Mouse (Mus musculus): ENCODE data around the gene Tchp. TPM values are rescaled to one million over a fixed set of nuclear protein-coding genes. Genes with fewer than 3 reads are reported as not detected.

The Tchp gene
- total RNA-seq (2021) = 1 to 10 TPM; 4.1 to 4.6 TPM
- long read RNA-seq, experiment 1, transcript Tchp-201 (13 exons, 2,882 nt) = major isoform, 8 of 11 reads
- long read RNA-seq, experiment 1, partial matches to known transcripts = 1 of 11 reads
- long read RNA-seq, experiment 1, other reads (novel, unspliced or antisense) = 2 of 11 reads
- long read RNA-seq, experiment 2, partial matches to known transcripts = 0 of 3 reads
- long read RNA-seq, experiment 2, other reads (novel, unspliced or antisense) = 1 of 3 reads

DNA sequence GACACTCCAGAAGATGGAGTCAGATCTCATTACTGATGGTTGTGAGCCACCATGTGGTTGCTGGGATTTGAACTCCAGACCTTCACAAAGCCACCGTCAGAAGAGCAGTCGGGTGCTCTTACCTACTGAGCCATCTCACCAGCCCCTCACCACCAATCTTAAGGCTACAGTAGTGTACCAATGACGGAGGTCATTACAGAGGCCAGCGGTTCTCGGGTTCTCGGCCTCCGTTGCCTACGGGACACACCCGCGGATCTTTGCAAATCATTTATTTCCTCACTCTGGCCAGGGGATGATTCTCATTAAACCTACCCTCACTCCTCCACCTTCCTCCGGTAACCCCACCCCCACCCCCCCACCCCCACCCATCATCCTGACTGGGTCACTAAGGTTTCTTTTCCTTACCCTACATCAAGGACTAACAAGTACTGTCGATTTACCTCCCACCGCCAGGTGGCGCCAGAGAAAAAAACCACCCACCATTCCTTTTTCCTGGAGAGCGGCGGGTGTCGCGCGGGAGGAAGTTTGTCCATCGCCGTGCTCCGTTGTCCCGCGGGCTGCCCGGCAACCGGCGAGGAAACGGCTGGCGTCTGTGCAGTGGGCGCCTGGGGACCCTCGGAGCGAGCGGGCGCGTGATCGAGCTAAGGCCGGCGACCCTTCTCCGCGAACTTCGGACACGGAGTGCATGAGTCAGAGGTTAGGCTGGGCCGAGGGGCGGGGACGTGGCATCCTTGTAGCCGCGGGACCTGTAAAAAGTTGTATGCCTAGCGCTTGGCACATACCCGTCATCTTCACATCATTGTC, at the start of gene Tchp:
Gene Tchp (plus strand): TSS at position 496 of the 804 bp plus-strand sequence.
- DNase-seq = peak; percentile 94 to 98

GRCm38 (mm10) chr5:114658255-114658654, 49.3 kb upstream of the Tchp start, which contains the start of gene Trpv4:
Gene Trpv4 (minus strand): TSS chr5:114658421.
- peak; percentile 42 to 43 for DNase-seq

DNA sequence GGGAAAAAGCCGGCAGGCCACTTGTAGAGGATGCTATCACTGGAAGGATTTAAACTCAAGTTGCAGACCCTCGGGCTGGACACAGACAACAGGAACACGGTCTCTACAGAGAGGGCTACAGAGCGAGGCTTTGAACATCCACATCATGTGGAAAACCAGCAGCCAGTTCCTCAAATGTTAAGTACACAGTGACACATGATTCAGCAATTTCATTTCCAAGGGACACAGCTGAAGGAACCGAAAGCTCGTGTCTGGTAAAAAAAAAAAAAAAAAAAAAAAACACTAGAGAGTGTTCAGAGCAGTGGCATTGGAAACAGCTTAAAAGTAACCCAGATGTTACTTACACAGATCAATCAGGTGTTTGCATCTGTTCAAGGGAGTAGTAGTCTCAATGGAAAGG, 46.5 kb upstream of the Tchp start:
- DNase-seq = no peak

DNA sequence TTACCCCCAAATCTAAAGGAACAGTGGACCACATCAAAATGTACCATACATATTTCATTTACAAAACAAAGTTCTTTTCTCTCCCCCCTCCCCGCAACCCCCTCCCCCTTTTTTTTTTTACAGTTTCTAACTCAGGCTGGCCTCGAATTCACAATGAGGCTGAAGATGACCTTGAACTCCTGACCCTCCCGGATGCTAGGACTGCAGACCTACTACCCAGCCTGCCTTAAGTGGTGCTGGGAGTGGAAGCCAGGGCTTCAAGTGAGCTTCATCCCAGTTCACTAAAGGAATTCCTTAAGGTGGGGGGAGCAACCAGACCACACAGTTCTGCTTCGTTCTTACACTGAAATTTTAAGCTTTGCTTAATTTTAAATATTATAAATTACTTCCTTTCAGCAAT, 43.4 kb upstream of the Tchp start:
- DNase-seq = no peak

GRCm38 (mm10) chr5:114664750-114665149, 42.8 kb upstream of the Tchp start:
- DNase-seq = no peak

DNA sequence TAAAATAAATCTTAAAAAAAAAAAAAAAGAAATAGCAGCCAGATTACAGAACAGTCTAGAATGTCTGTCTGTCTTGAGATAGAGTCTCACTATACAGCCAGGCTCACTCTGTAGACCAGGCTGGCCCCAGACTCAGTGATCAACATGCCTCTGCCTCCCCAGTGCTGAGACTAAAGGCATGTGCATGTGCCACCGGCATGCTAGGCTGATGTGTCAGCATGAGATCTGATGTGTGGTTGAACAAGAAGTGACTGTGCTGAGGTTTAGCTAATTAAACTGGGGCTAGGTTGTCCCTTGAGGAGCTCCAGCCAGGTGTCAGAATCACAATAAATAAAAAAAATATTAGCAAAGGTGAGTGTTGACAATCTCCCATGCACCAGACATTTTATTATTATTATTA, 40.9 kb upstream of the Tchp start:
- no peak for DNase-seq

- DNase-seq = peak; percentile 98 to 100
Measured at GRCm38 (mm10) chr5:114667228-114667856, 40.2 kb upstream of the Tchp start.

- DNase-seq = no peak
Measured at GRCm38 (mm10) chr5:114669014-114669413, 38.5 kb upstream of the Tchp start.

GRCm38 (mm10) chr5:114673114-114673513, 34.4 kb upstream of the Tchp start:
- no peak for DNase-seq

GRCm38 (mm10) chr5:114674594-114674993, 33.0 kb upstream of the Tchp start:
- no peak for DNase-seq

GRCm38 (mm10) chr5:114679841-114680591, 27.5 kb upstream of the Tchp start:
- no peak for DNase-seq

DNA sequence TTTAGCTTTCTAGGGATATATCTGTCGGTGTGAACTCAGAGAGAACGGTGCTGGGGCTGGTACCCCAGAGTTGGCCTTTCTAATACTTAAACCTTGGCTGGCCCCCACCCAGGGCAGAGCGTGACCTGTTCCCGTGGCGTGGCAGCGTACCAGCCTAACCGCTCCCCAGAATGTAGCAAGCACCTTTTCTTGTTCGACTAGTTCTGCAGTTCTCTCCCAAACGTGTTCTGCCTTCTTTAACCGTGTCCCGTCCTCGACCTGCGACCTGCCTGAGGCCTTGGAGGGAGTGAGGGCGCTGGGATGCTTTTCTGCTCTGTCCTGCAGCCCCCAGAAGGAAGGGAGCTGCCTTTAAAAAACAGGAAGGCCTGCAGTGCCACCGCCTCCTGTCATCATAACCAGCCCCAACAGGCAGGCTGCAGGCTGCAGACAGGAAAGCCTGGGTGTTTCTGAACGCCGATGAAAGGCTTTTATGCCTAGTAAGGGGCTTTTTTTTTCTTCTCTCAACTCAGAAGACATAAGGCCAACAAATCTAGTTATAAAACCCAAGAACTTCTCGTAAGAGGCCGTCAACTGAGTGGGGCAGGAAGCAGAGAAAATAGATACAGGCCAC, 26.8 kb upstream of the Tchp start:
- peak in 1 of 2 experiments; percentile 37 for DNase-seq

- peak in 1 of 2 experiments; percentile 38 for DNase-seq
Measured at GRCm38 (mm10) chr5:114681717-114682116, 25.8 kb upstream of the Tchp start.

GRCm38 (mm10) chr5:114685986-114686385, 21.6 kb upstream of the Tchp start:
- no peak for DNase-seq

DNA sequence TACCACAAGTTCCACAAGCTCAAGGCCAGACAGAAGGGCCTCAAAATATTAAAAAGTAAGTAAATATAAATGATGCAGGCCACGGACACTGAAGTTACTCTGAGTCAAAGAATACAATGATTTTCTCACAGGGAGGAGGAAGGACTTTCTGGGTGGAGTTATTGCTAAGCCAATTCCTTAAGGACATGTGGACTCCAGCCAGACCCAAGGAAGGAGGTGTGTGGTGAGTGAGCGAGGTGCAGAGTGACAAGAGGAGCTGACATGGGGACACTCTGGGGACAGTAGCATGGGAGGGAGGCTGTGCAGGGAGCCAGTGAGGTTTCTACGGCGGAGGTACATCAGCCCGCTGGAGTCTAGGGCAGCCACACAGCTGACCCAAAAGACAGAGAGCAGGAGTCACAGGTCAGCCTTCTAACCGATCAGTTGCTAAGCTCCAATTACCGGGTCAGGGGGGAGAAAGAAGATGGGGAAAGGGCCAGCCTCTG, 20.8 kb upstream of the Tchp start:
- DNase-seq = no peak

DNA sequence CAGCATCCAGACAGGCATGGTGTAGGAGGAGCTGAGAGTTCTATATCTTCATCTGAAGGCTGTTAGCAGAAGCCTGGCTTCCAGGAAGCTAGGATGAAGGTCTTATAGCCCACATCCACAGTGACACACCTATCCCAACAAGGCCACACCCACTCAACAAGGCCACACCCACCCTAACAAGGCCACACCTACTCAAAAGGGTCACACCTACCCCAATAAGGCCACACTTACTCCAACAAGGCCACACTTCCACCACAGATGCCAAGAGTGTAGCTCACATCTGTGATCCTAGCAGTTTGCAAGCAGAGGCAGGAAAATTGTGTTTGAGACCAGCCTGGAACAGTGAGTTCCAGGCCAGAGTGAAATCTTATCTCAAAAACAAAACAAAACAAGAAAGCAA, 19.7 kb upstream of the Tchp start:
- no peak for DNase-seq

- DNase-seq = no peak
Measured at GRCm38 (mm10) chr5:114688703-114689102, 18.9 kb upstream of the Tchp start.

DNA sequence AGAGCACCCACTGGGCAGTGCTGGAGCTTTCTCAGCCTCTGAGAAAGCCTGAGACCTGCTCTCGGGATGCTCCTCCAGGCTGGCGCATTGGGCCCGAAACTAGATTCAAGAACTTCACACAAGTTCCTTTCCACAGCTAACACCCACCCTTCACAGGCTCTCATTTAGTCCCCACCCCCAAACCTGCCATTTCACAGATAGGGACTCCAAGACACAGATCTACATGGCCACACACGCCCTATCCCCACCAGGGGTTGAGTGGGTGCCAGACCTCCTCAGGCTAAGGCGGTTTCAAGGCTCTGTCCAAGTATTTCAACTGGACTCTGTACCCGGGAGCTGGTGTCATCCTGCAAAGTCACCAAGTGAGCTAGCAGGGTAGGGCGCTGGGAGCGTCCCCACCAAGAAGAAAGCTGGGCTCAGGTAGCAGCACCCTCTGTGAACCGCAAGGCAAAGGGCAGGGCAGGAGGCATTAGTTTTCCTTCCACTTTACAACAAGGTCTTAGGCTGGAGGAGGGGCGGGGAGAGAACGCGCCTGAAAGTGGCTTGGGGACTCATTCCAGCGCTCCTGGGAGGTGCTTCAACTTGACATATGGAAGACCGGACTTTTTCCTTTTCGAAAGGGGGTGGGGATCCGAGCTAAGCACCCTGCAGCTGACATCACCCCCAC, 17.7 kb upstream of the Tchp start:
- DNase-seq = peak in 1 of 2 experiments; percentile 36

- DNase-seq = peak; percentile 92 to 95
Measured at GRCm38 (mm10) chr5:114690633-114691567, 16.7 kb upstream of the Tchp start, which contains the start of gene Gltp. Gene Gltp (minus strand): TSS chr5:114690984.

DNA sequence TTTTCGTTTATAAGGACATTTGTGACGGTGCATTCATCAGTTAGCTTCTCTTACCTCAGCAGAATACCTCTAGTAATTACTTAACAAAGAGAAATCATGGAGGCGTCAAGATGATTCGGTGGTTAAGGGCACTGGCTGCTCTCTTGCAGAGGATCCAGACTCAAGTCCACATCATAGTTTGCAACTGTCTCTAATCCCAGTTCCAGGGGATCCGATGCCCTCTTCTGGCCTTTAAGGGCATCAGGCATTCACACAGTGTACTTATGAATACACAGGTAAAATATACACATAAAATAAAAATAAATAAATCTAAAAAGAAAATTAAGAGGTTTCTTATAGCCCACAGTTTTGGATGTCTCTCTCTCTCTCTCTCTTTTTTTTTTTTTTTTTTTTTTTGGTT, 11.8 kb upstream of the Tchp start:
- DNase-seq = no peak

Data from heart, adult 18-20 months (tissue).